Mouse (Mus musculus) kidney, adult 8-10 months (tissue): ENCODE data around the gene RPS10-NUDT3.
A peak's percentile ranks its signal among the peaks of the same experiment; 100 is the strongest.

ENCODE experiments used
- DNase-seq, 2 experiments: peaks; one replicate each; pipeline ENCODE4 v3.0.0; 2022

The RPS10-NUDT3 gene

DNA sequence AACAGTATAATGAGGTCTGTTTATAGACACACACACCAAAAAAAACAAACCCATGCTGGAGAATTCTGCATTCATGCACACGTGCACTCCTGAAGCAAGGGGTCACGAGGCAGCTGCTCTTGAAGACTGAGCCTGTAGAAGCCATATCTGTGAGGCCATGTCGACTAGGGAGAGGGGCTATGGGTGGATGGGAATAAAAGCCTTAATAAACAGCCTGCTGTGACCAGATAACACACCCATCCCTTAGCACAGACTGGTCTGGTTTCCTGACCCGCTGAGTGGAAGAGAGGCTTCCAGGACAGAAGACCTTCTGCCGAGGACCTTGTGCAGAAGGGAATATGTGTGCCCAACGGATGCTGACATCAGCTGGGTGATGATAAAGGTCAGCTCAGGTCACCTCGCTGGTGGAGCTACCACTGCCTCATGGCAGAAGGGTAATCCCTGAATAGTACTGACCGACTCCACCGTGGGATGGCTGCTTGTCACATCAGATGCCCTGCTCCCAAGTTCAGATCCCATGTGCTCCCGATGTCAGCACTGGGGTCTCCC, 61.2 kb downstream of the RPS10-NUDT3 start:
- no peak for DNase-seq

DNA sequence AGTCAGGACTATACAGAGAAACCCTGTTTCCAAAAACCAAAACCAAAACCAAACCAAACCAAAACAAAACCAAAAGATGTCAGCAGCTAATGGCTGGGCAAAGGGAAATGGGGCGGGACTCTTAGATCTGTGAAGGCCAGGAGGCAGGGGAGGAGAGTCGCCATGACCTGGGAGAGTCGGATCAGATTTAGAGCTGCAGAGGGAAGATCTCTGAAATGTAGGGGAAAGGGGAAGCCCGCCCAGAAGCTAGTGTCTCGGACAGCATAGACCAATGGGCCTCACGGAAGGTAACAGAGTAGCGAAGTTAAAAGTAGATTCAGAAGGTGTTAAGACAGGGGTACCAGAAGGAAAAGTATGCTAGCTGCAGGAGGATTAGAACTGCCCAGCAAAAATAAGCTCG, 63.7 kb downstream of the RPS10-NUDT3 start:
- DNase-seq, result no peak

DNA sequence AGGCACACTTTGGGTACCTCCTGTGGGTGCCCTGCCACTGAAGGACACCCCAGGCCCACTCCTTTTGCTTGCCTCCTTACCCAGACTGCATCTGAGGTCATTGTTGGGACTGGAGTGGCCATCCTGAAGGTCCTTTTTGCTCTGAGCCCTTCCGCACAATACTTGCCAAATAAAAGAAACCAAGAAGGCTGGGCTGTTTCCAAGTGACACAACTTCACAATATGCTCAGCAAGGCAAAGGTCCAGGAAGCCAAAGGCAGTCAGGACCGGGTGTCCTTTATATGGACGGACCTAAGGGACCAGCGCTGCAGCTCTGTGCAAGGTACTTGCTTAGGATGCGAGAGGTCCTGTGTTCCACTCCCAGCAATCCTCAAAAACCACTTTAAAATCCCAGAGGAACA, 66.8 kb downstream of the RPS10-NUDT3 start:
- no peak for DNase-seq

DNA sequence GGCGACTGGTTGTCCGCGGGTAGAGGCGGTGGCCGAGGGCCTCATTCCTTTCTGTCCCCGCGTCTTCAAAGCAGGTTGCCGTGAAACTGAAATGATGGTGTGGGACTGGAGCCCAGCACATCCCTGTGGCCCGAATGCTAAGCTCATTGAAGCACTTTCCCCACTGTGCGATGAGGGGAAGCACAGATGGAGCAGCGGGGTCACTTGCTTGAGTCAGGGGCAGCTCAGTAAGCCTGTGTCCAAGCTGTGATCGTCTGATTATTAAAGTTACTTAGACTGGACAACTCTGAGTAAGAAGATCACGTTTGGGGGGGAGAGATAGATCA, 69.1 kb downstream of the RPS10-NUDT3 start:
- DNase-seq, result no peak

DNA sequence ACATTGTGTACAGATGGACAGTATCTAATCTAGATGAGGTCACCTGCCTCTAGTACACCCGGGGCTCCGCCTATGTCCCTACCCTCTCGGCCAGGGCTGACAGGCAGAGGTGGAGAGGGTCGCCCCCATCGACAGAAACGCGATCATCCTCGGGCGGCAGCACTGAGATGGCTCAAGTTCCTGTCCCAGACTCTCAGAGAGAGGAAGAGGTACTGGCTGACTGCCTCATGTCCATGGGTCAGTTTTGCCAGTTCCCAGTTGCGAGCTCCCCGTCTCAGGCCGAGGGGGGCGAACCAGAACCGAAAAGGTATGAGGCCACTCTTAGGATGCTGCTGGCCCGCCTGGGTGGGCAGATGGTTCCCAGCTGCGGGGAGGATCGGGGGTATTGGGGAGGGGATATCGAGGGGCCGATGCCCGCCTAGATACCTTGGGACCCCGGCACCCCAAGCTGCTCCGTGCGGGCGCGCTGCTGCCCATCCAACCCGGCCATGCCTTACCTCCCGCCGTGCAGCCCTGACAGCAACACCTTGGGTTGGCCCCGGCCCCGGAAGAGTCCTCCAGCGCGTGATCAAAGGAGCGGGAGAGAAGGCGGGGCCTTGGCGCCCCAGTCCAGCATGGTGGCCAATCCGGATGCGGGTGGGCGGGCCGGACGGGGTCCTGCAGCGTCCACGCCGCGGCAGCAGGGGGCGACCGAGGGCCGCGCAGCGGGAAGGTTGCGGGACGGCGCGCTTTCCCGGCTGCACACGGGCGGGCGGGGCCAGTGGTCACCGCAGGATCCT, 69.7 kb downstream of the RPS10-NUDT3 start, which contains the start of gene AI413582:
Gene AI413582 (minus strand): TSS at position 594 of the 779 bp plus-strand sequence.
- peak; percentile 94 to 97 for DNase-seq

DNA sequence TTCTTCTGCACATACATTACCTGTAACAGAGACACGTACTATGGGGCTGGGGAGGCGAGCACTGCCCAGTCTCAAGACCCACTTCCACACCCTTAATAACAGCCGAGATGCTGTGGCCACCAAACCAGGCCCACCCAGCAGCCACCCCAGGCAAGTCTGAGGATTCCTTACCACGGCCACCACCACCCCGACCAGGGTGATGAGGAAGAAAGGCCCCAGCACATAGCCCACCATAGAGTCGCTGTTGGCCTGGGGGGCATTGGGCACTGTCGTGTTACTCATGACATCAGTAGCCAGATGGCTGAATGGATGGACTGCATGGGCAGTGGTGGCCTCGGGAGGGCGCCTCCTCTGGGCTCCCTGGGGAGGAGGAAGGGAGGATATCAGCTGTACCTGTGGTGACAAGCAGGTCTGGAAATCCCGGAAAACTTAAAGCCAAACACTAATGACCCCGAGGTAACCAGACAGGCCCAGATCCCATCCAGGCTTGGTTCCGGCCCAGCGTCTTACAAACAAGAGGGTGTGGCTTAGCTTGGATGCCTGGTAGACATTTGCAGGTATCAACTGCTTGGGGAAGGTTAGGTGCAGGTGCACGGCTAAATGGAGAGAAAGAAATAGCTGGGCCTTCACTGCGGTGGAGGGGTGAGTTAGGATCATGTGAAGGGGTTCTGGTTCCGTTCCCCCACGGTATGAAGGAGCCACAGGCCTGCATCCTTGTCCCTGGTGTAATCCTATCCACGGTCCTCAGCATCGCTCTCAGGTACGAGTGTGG, 70.4 kb downstream of the RPS10-NUDT3 start:
- DNase-seq, result no peak

DNA sequence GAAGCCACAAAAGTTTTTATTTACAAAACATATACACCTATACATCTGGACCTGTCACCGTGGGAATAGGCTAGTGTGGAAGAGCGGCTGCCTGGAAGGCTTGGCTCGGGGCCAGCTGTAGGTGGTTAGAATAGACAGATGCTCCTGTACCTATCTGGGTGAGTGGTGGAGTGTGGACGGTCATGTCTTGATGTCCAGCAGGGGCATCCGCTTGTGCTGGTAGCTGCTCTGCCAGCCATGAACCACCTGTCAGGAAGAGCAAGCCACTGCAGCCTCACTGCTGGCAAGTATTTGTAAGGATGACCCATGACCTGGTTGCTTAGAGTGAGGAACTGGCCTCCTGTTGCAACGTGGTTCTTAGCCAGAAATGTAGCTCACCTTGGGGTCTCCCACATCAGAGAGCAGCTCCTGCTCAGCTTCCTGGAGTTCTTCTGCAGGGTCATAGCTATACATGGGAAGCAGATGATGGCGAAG, 71.2 kb downstream of the RPS10-NUDT3 start:
- DNase-seq, result no peak

DNA sequence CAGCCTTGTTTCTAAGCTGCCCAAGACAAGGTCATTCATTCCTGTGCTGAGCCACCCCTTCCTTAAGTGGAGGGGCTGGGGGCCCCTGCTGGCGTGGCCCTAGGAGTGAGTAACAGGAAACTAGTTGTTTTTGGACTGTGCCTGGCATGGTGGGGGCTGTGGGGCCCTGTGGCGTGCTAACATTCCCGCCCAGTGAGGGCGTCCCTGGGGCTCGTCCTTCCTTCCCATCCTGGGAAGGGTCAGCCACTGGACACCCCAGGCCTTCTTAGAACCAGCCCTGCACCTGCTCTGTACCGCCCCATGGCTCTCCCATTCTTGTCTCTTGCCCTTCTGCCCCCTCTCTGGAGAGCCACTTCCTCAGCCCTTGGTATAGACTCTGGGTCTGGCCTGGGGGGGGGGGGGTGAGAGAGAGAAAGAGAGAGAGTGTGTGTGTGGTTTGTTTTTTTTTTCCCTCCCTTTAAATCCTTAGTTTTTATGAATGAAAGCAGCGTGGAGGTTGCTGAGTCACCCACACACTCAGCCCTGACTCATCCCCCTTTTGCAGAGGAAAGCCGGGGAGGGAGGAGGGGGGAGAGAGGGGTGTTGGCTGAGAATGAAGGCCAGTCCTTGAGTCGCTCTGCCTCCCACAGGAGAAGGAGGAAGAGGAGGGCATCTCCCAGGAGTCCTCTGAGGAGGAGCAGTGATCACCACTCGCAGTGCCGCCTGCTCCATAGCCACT, 73.1 kb downstream of the RPS10-NUDT3 start:
- DNase-seq, result no peak

DNA sequence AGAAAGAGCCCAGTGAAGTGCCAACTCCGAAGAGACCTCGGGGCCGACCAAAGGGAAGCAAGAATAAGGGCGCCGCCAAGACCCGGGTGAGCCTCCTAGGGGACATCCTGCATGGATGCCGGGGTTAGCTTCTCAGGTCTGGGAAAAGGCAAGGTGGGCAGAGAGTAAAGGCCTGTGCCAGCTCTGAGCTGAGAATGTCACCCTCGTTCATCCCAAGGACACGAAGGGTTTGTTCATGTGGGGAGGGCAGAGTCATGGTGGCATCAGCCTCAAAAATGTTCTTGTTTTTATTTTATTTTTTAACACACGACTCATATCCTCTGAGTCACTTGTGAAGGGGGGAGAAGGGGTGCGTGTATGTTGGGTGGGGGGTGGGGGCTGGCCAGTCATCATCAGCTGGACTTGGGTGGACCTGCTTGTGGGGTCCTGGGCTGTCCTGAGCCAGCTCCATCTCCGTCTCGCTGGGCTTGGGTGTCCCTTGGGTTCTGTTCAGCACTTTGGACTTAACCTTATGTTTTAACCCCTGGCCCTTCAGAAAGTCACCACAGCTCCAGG, 74.0 kb downstream of the RPS10-NUDT3 start:
- no peak for DNase-seq

DNA sequence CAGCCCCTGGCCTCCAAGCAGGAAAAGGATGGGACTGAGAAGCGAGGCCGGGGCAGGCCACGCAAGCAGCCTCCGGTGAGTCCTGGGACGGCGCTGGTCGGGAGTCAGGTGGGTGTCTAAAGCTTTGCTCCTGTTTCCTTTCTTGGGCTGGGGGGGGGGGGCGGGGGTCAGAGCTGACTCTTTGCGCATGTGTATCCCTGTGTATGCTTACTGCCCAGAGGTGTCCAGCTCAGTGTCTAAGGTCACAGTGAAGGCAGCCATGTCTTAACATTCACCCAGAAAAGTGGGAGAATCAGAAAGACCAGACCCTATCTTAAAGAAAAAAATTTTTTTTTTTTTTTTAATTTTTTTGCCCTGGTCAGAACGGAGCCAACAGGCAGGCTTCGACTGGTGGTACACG, 75.4 kb downstream of the RPS10-NUDT3 start:
- no peak for DNase-seq

DNA sequence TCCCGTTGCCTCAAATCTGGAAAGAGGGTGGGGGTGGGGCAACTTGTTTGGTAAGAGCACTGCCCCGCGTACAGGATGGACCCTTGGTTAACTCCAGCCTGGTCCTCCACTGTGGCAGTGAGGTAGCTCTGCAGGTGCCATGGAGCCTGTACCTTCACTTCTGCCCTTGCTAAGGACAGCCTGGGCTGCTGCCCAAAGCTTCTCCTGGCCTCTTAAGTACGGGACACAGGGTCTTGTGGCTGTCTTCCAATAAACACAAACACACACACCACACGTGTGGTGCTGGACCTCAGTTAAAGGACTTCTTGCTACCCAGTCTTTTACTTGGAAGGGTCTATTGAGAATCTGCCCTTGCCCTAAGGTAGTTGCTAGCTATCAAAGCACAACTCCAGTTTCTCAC, 76.2 kb downstream of the RPS10-NUDT3 start:
- DNase-seq, result no peak

DNA sequence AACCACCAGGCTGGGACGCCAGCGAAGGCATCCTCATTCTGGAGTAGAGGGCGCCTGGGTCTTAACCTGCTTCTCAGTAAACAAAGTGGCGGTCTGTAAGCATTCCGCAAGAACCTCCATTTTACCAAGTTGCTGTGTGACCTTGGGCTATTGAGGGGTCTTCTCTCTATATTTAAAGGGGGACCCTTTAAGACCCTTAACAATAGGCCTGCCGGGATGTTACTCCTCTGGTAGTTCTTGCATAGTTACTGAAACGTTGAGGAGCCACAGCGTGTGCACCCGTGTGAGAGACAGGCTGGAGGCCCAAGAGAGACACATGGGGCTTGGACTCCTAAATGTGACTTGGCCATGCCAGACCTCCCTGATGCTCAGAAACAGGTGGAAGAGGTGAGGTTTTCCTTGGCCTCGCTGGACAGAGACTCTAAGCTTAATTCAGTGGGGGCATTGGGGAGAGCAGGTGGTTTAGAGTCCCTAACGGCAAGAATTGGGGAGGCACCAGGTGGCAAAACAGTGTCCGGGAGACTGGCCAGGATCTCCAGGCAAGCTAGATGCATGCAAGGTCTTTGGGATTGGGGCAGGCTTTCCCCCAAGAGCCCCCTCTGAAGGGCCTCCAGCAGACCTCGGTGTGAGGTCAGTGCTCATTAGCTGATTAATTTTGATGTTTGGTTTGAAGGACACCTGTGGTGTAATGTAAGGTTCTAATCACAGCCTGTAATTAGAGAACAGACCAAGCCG, 76.9 kb downstream of the RPS10-NUDT3 start:
- no peak for DNase-seq

DNA sequence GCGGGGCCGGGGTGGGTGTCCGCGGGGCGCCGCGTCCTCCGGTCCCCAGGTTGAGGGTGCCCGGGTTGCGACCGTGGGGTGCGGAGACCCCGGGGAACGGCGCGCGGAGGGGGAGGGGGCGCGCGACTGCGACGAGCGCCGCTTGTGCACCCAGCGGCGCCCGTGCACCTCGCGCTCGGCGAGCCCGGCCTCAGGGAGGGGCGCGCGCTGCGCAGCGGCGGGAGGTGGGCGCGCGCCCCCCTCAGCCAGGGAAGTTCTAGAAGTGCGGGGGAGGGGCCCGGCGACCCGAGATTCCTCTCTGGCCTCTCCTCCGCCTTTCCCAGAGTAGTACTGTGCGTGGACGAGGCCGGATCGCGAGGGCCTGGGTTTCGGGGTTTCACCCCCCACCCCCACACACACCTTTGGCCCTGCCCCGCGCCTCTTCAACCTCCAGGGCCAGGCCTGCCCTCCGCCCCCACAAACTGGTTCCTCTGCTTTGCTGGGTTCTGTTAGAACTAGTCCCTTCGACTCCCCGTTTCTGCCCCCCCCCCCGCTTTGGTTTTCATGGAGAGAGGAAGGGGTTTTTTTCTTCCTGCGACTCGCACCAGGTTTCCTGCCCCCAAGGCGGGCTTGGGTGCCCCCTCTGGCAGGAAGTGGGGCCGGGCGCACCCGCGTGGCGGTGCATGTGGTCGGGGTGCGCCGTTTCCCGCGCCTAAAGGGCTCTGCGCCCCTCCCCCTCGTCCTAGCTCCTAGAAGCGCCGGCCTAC, 77.7 kb downstream of the RPS10-NUDT3 start:
- no peak for DNase-seq

DNA sequence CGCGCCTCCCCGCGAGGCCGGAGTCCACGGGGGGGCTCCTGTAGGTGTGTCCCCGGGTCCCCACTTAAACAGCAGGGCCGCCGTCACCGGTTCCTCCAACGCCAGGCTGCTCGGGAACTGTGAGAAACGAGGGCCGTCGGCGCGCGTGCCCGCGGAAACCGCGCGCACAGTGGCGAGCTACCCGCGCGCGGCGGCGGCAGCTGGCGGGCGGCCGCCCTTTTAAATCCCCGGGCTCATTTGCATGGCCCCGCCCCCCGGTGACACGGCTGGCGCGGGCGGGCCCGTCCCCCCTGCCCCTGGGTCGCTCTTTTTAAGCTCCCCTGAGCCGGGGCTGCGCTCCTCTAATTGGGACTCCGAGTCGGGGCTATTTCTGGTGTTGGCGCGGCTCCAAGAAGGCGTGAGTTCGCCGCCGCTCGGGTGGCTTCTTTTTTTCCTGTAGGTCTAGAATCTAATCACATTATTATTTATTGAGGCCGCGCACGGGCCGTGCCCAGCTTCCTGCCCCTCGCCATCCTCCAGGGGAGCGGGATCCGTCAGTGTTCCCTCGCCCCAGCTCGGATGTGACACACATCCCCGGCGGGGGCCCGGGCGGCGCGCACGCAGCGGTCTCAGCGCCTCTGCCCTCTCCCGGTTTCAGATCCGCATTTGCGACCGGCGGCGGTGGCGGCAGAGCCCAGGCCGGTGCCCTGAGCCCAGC, 78.6 kb downstream of the RPS10-NUDT3 start, which contains the start of gene Hmga1:
Gene Hmga1 (plus strand): TSS at position 183 of the 697 bp plus-strand sequence.
- peak; percentile 67 to 79 for DNase-seq

DNA sequence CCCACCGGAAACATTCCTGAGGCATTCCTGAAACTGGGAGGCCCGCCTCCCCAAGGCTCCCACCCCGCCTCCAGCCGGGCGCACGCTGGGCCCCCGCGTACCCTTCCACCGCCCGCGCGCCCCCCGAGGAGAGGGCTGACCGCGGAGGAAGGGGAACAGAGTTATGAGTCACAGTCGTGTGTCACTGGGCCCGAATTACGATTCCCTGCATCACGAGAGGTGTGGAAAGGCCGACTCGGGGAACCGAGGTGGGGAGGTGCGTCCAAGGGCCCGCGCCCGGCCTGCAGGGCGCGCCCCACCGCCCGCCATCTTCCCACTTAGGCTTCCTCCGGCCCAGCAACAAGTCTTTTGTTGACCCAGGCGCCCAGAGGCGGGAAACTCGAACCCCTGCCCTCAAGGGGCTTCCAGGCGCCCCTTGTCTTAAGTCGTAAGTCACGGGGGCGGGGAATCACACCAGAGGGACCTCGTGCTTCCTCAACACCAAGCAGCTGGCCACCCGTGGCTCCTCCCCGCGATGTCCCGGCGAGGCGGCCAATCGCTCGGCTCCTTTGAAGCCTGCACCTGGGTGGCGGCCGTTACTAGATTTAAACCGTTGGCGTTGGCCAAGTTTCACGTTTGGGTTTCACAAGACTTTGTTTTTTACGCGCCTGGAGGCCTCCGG, 79.4 kb downstream of the RPS10-NUDT3 start:
- DNase-seq, result peak; percentile 62

DNA sequence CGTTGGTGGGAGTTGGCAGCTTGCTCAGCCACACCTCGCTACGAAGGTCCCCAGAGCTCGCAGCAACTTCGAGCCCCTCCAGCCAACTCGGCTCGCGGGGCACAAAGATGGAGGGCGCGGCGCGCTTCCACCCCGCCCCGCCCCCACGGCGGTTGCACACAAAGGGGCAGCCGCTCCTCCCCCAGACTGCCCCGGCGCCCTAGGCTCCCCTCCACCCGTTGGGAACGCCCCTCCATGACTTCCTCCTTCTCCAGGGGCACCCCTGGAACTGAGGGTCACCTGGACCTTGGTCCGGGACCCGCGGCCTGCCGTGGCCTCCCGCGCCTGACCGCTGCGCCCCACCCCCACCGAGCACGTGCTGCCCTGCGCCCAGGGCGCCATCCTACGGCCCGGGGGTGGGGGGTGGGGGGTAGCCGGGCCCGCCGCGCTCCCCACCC, 79.9 kb downstream of the RPS10-NUDT3 start:
- no peak for DNase-seq

DNA sequence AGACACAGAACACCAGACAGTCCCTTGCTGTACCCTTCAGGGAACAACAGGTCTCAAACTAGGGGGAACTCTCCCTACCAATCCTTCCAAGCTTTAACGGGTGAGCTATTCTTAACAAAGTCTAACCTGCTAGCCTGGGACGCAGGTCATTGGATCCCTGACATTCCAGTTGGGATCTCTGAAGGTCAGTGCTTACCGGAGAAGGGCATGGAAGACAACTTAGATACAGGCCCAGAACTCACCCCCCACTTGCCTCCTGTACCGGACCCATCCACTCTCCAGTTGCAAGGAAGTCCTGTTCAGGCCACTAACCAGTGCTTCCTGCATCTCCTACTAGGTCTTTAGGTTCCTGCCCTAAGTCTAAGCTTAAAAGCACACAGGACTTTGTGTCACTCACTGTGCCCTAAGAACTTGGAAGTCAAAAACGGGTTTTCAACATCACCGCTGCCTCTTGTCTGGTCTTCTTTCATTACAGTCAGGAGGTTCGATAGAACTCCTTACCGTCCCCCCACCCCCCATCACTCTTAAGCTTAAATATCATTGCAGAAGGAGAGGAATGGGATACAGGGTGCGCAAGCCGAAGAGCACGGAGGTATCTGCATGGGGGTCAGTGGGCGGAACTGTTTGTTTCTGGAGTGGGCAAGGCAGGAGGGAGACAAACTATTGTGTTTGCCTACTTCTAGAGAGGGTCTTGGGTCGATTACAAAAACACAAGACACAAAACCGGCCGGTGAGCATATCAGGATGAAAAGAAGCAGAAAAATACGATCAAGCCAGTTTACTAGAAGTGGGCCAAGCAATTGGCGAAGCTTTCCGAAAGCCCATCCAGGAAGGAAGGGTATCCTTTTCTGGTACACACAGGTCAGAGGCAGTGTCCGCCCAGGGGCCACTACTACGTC, 80.7 kb downstream of the RPS10-NUDT3 start:
- DNase-seq, result no peak

DNA sequence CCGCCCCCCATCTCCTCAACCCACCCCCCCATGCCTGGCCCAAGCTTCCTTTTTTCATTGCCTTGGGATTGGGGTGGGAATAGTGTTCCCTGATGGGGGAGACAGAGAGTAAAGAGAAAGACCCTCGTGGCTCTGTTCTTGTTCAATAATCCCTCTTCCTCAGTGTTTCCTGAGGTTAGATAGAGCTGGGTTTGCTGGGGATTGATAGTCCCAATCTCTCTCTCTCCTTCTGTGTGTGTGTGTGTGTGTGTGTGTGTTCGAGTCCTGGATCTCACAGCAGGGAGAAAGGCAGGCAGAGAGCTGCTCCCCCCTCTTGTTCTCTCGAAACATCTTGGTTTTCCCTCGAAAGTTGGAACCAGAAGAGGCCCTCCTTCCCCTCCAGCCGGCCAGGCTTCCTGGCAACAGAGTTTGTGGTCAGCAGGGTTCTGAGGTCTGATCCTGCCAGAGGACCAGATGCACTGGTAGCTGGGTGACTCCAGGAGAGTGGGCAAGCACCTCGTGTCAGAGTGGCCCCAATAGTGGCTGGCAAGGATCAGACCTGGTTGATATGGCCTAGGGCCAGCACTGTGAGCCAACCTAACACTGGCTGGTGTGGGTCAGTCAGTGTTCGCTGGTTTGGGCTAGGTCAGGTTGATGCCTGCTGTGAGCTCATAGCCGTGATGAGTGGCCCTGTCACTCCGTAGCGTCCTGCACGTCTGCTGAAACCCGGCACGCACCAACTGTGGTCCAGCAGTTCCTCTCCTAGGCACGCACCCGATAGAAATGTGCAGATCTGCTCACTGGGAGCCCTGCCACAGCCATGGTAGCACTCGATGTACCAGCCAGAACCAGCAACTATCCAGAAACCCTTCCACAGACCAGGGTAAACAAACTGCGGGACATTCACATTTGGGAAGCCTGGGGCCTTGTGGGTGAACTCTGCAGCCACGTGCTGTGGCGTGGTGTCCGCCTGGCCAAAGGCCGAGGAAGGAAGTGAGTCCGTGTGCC, 82.5 kb downstream of the RPS10-NUDT3 start:
- peak in 1 of 2 experiments; percentile 43 for DNase-seq
